Mouse (Mus musculus) gastrocnemius, postnatal 4 days (tissue): ENCODE data around the gene Ice2. TPM values are rescaled to one million over a fixed set of nuclear protein-coding genes. Genes with fewer than 3 reads are reported as not detected.

Source experiments
- DNase-seq, 2 experiments: peaks; one replicate each; pipeline ENCODE4 v3.0.0; 2021 to 2022; ENCODE audit warnings: low spot score in 2 of 2, mixed read lengths in 2 of 2
- long read RNA-seq, 2 experiments: library from polyadenylated mRNA; stranded (forward); transcript quantifications; one replicate each; pipeline ENCODE4 v2.0.0; 2021
- total RNA-seq, 2 experiments: library from RNA; stranded (reverse); gene quantifications; 2 replicates each; pipeline ENCODE4 v1.2.3; 2021

The Ice2 gene
- total RNA-seq, result 10 to 100 TPM in 1 of 2 experiments, 1 to 10 TPM in 1; 9.5 to 11.1 TPM
- long read RNA-seq, experiment 1, full-length matches to known transcripts, result 1 of 5 reads
- long read RNA-seq, experiment 1, partial matches to known transcripts, result 1 of 5 reads
- long read RNA-seq, experiment 1, other reads (novel, unspliced or antisense), result 3 of 5 reads
- long read RNA-seq, experiment 2, full-length matches to known transcripts, result 2 of 7 reads
- long read RNA-seq, experiment 2, partial matches to known transcripts, result 0 of 7 reads
- long read RNA-seq, experiment 2, other reads (novel, unspliced or antisense), result 5 of 7 reads

GRCm38 (mm10) chr9:69397760-69398452 is at the start of gene Ice2:
Ice2 (plus strand) TSS chr9:69397906.
- peak; percentile 49 to 75 for DNase-seq

GRCm38 (mm10) chr9:69349537-69349936 is 48.2 kb upstream of the Ice2 start:
- DNase-seq, result no peak

GRCm38 (mm10) chr9:69354228-69354627 is 43.5 kb upstream of the Ice2 start:
- DNase-seq, result no peak

- DNase-seq, result peak in 1 of 2 experiments; percentile 35
These were observed 39.9 kb upstream of the Ice2 start for GRCm38 (mm10) chr9:69357834-69358233.

GRCm38 (mm10) chr9:69358797-69359196 is 38.9 kb upstream of the Ice2 start:
- no peak for DNase-seq

GRCm38 (mm10) chr9:69361951-69362445 is 35.7 kb upstream of the Ice2 start:
- DNase-seq, result no peak

GRCm38 (mm10) chr9:69362766-69363165 is 34.9 kb upstream of the Ice2 start:
- DNase-seq, result no peak

- DNase-seq, result no peak
These were observed 33.6 kb upstream of the Ice2 start for GRCm38 (mm10) chr9:69364117-69364516.

- DNase-seq, result no peak
These were observed 30.7 kb upstream of the Ice2 start for GRCm38 (mm10) chr9:69367055-69367454.

GRCm38 (mm10) chr9:69368071-69368470 is 29.6 kb upstream of the Ice2 start:
- DNase-seq, result peak; percentile 45 to 47

- no peak for DNase-seq
These were observed 26.5 kb upstream of the Ice2 start for GRCm38 (mm10) chr9:69371046-69371724.

GRCm38 (mm10) chr9:69372871-69373270 is 24.8 kb upstream of the Ice2 start:
- DNase-seq, result no peak

GRCm38 (mm10) chr9:69376982-69377653 is 20.6 kb upstream of the Ice2 start:
- no peak for DNase-seq

GRCm38 (mm10) chr9:69377654-69378045 is 20.1 kb upstream of the Ice2 start:
- DNase-seq, result no peak

- DNase-seq, result no peak
These were observed 17.2 kb upstream of the Ice2 start for GRCm38 (mm10) chr9:69380546-69380945.

- DNase-seq, result no peak
These were observed 16.0 kb upstream of the Ice2 start for GRCm38 (mm10) chr9:69381741-69382140.

GRCm38 (mm10) chr9:69384475-69384874 is 13.2 kb upstream of the Ice2 start:
- no peak for DNase-seq

GRCm38 (mm10) chr9:69384905-69385304 is 12.8 kb upstream of the Ice2 start:
- DNase-seq, result no peak

- DNase-seq, result no peak
These were observed 10.4 kb upstream of the Ice2 start for GRCm38 (mm10) chr9:69387296-69387695.

- DNase-seq, result no peak
These were observed 7.1 kb upstream of the Ice2 start for GRCm38 (mm10) chr9:69390631-69391030.

GRCm38 (mm10) chr9:69394234-69394633 is 3.5 kb upstream of the Ice2 start:
- DNase-seq, result no peak

- no peak for DNase-seq
These were observed 310 bp upstream of the Ice2 start for GRCm38 (mm10) chr9:69397432-69397759.
